Mouse (Mus musculus): ENCODE measurements at regions not wholly inside any gene's neighbourhood (a gene's known extent, or its start where the extent isn't known, plus 50 kb on each side); places are given as distances from the start of the nearest gene placed in this dataset.

DNA sequence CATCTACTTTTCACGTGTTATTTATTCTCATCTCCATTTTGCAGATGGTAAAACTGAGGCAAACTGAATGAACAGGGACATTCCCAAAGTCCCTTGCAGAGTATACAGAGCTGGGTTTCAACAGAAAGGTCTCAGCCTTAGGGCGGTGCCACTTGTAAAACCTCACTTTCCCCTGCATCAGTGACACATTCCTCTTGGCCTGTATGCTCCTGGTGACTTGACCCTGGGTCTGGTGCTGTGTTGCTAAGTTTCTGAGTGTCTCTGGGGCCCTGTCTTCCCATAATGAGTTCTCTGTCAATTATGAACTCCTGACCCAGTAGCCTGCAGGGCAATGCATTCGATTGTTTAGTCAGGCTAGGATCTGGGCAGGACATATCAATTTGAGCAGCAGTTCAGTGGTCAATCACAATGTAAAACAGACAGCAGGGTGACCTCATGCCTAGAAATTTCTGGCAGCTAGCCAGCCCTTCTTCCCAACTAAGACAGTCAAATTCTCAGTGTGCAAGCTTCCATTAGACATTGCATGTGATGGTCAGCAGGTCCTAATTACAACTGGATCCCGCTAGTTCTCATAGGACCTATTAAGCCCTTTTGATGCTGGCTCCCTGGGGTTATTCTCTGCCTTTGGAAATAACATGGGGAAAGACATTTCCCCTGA, 863.5 kb upstream of the Lrrc6 start:
- TF ChIP-seq POLR2A (IDR thresholded peaks at IDR 0.05; ENCODE audit: low read depth, low read length), result no peak
- TF ChIP-seq CTCF (conservative IDR thresholded peaks at IDR 0.05; ENCODE audit: insufficient read depth, insufficient read length, low read depth, low read length), result no peak
